Mouse (Mus musculus) midbrain, embryonic 13.5 days (tissue): ENCODE measurements at regions not wholly inside any gene's neighbourhood (a gene's known extent, or its start where the extent isn't known, plus 50 kb on each side); places are given as distances from the start of the nearest gene placed in this dataset.

Experiments used
- ATAC-seq: fragments of 200-750 bp; cut with Nextera tagmentation; 2 replicates; pipeline ENCODE4 v1.8.0; 2017; ENCODE audit warnings: mild to moderate bottlenecking, moderate TSS enrichment, moderate library complexity
- H3K27ac ChIP-seq: fragments of 300-500 bp; sonication (generic); 2 replicates; pipeline ENCODE4 v1.5.1; 2015; ENCODE audit warnings: inconsistent platforms, mild to moderate bottlenecking, moderate library complexity
- H3K27me3 ChIP-seq: fragments of 300-500 bp; sonication (generic); 2 replicates; pipeline ENCODE4 v1.6.1; 2015; ENCODE audit warnings: mild to moderate bottlenecking, inconsistent platforms
- H3K36me3 ChIP-seq: fragments of 300-500 bp; sonication (generic); 2 replicates; pipeline ENCODE4 v1.6.1; 2015; ENCODE audit warnings: mild to moderate bottlenecking, inconsistent platforms
- H3K4me1 ChIP-seq: fragments of 300-500 bp; sonication (generic); replicated peaks from 2 replicates; pipeline ENCODE4 v1.6.1; 2015; ENCODE audit warnings: inconsistent platforms
- H3K4me2 ChIP-seq: fragments of 300-500 bp; sonication (generic); replicated peaks from 2 replicates; pipeline ENCODE4 v1.6.1; 2015; ENCODE audit warnings: moderate library complexity, mild to moderate bottlenecking, inconsistent platforms
- H3K4me3 ChIP-seq: fragments of 300-500 bp; sonication (generic); replicated peaks from 2 replicates; pipeline ENCODE4 v1.5.1; 2015; ENCODE audit warnings: mild to moderate bottlenecking, inconsistent platforms
- H3K9ac ChIP-seq: fragments of 300-500 bp; sonication (generic); replicated peaks from 2 replicates; pipeline ENCODE4 v1.6.1; 2015; ENCODE audit warnings: mild to moderate bottlenecking, inconsistent platforms
- H3K9me3 ChIP-seq: fragments of 300-500 bp; sonication (generic); 2 replicates; pipeline ENCODE4 v1.6.1; 2016; ENCODE audit warnings: mild to moderate bottlenecking, inconsistent platforms
- WGBS: fragments of 180-500 bp; shearing (Covaris S2); methylation state at CpG from one replicate; pipeline ENCODE4 v1.1.7; 2015; 5-methylcytosine and 5-hydroxymethylcytosine counted together

GRCm38 (mm10) chr13:44609606-44610005, 119.7 kb upstream of the Jarid2 start:
- 94% methylated on average over 5 of the region's 5 CpGs for WGBS
- no peak overlapping the region for H3K9ac ChIP-seq
- no peak overlapping the region for H3K4me2 ChIP-seq
- H3K27ac ChIP-seq: no peak overlapping the region
- no peak overlapping the region for H3K4me3 ChIP-seq
- no peaks in the 10 kb centered on the region for H3K36me3 ChIP-seq
- no peaks in the 10 kb centered on the region for H3K9me3 ChIP-seq
- no peaks in the 10 kb centered on the region; the same call in 1 of the 2 replicates for H3K27me3 ChIP-seq
- ATAC-seq: no peak
- no peaks in the 10 kb centered on the region for H3K4me1 ChIP-seq

- no peaks in the 10 kb centered on the region for H3K36me3 ChIP-seq
- ATAC-seq: no peak
- H3K4me3 ChIP-seq: no peak overlapping the region
- no peak overlapping the region for H3K9ac ChIP-seq
- 84% methylated on average over 8 of the region's 8 CpGs for WGBS
- no peaks in the 10 kb centered on the region for H3K4me1 ChIP-seq
- no peaks in the 10 kb centered on the region; the same call in 1 of the 2 replicates for H3K27me3 ChIP-seq
- no peak overlapping the region for H3K27ac ChIP-seq
- no peak overlapping the region for H3K4me2 ChIP-seq
- H3K9me3 ChIP-seq: no peaks in the 10 kb centered on the region
These were observed 113.6 kb upstream of the Jarid2 start for GRCm38 (mm10) chr13:44615696-44616095.

DNA sequence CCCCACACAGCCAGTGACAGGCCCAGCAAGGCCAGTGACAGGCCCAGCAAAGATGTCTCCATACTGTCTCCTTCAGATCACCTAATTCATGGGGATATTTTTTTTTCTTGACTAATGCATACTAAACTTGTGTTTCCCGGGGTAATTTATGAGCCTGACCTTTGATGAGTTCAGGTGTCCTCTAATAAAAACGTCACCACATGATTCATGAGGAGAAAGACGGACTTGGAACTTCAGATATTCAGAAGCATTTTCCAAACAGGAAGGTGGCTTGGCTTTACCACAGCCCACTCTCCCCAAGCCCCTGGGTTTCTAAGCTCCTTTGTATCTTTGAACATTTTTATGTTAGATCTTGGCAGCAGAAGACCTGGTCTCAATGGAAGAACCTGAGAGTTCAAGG, 110.9 kb upstream of the Jarid2 start:
- Histone ChIP-seq H3K4me1 (peaks cover 11% of the 10 kb centered on the region), H3K4me3 (no peak overlapping the region), H3K27ac (no peak overlapping the region), H3K27me3 (no peaks in the 10 kb centered on the region), H3K4me2 (no peak overlapping the region), H3K9me3 (no peaks in the 10 kb centered on the region), H3K9ac (no peak overlapping the region), H3K36me3 (no peaks in the 10 kb centered on the region)
- 88% methylated on average over 3 of the region's 3 CpGs for WGBS
- no peak for ATAC-seq

- H3K4me2 ChIP-seq: no peak overlapping the region
- no peaks in the 10 kb centered on the region for H3K36me3 ChIP-seq
- H3K9me3 ChIP-seq: no peaks in the 10 kb centered on the region
- 30% methylated on average over 12 of the region's 12 CpGs for WGBS
- no peak overlapping the region for H3K4me3 ChIP-seq
- 0 out of 2 replicates have a peak, but pooled peaks cover 2% of the 10 kb centered on the region for H3K27me3 ChIP-seq
- H3K9ac ChIP-seq: no peak overlapping the region
- H3K4me1 ChIP-seq: peaks cover 20% of the 10 kb centered on the region
- no peak overlapping the region for H3K27ac ChIP-seq
- ATAC-seq: peak; percentile 45; the same call in 1 of the 2 replicates
These were observed 106.5 kb upstream of the Jarid2 start for GRCm38 (mm10) chr13:44622661-44623355.

- Histone ChIP-seq H3K4me2 (no peak overlapping the region), H3K9me3 (no peaks in the 10 kb centered on the region), H3K36me3 (no peaks in the 10 kb centered on the region), H3K4me3 (no peak overlapping the region), H3K9ac (no peak overlapping the region), H3K4me1 (peaks cover 20% of the 10 kb centered on the region), H3K27me3 (0 out of 2 replicates have a peak, but pooled peaks cover 2% of the 10 kb centered on the region), H3K27ac (no peak overlapping the region)
- 46% methylated on average over 13 of the region's 13 CpGs for WGBS
- no peak for ATAC-seq
These were observed 104.6 kb upstream of the Jarid2 start for GRCm38 (mm10) chr13:44624716-44625115.

- 70% methylated on average over 7 of the region's 7 CpGs for WGBS
- Histone ChIP-seq H3K36me3 (no peaks in the 10 kb centered on the region), H3K4me1 (peaks cover 20% of the 10 kb centered on the region), H3K9me3 (no peaks in the 10 kb centered on the region), H3K4me3 (no peak overlapping the region), H3K27me3 (0 out of 2 replicates have a peak, but pooled peaks cover 2% of the 10 kb centered on the region), H3K4me2 (no peak overlapping the region), H3K27ac (no peak overlapping the region), H3K9ac (no peak overlapping the region)
- ATAC-seq: no peak
These were observed 103.5 kb upstream of the Jarid2 start for GRCm38 (mm10) chr13:44625792-44626191.

- Histone ChIP-seq H3K4me2 (no peak overlapping the region), H3K9ac (no peak overlapping the region), H3K4me3 (no peak overlapping the region), H3K36me3 (no peaks in the 10 kb centered on the region), H3K9me3 (no peaks in the 10 kb centered on the region), H3K27me3 (0 out of 2 replicates have a peak, but pooled peaks cover 2% of the 10 kb centered on the region), H3K27ac (no peak overlapping the region), H3K4me1 (peaks cover 20% of the 10 kb centered on the region)
- WGBS: 53% methylated on average over 11 of the region's 11 CpGs
- no peak for ATAC-seq
These were observed 102.5 kb upstream of the Jarid2 start for GRCm38 (mm10) chr13:44626806-44627205.

GRCm38 (mm10) chr13:44630061-44630460, 99.2 kb upstream of the Jarid2 start:
- no peaks in the 10 kb centered on the region for H3K36me3 ChIP-seq
- WGBS: 70% methylated on average over 6 of the region's 6 CpGs
- no peak for ATAC-seq

GRCm38 (mm10) chr13:44634616-44635015, 94.7 kb upstream of the Jarid2 start:
- 10% methylated on average over 11 of the region's 11 CpGs for WGBS

More at GRCm38 (mm10) chr13:44630061-44630460, 99.2 kb upstream of the Jarid2 start:
- Histone ChIP-seq H3K4me1 (peaks cover 9% of the 10 kb centered on the region), H3K4me3 (no peak overlapping the region), H3K27ac (no peak overlapping the region), H3K9me3 (no peaks in the 10 kb centered on the region), H3K9ac (no peak overlapping the region), H3K27me3 (0 out of 2 replicates have a peak, but pooled peaks cover 7% of the 10 kb centered on the region), H3K4me2 (no peak overlapping the region)

DNA sequence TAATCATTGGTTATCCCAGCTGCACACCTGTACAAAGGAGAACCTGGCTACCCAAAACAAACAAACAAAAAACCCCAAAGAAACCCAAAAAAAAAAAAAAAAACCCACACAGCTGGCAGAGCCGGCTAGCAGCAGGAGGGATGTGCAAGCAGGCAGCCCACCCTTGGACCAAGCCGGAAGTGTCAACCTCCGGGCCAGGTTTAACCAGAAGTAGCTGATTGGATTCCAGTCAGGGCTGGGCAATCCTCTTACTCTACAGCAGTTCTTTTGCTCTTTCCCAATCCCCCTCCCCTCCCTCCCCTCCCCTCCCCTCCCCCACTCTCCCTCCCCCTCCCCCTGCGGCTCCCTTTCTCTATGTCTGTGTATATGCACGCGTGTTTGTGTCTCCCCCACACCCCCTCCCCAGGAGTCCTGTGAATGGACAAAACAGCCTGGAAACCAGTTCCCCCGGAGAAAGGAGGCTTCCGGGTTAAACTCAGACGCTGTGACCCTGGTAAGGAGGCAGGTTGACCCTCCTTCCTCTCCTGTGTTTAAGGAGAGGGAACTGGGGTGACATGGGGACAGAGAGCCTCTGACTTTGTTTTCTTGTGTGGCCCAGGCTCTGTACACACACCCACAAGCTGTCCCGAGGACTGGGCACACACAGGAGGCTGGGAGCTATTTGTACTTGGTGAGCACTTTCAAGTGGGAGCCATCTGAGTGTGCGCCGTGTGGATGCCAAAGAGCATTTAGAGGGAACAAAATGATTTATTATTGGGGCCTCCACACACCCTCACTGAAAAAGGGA, 93.9 kb upstream of the Jarid2 start:
- peak; percentile 65; the same call in 1 of the 2 replicates for ATAC-seq
- peaks cover 15% of the 10 kb centered on the region for H3K4me1 ChIP-seq
- H3K4me3 ChIP-seq: peak overlapping the region; percentile 12; the same call in 1 of the 2 replicates
- no peak overlapping the region for H3K27ac ChIP-seq
- H3K36me3 ChIP-seq: no peaks in the 10 kb centered on the region
- H3K4me2 ChIP-seq: peak overlapping the region; percentile 43
- H3K9me3 ChIP-seq: no peaks in the 10 kb centered on the region
- WGBS: 6% methylated on average over 11 of the region's 12 CpGs
- no peak overlapping the region for H3K9ac ChIP-seq
- peaks cover 4% of the 10 kb centered on the region; the same call in 1 of the 2 replicates for H3K27me3 ChIP-seq

More at GRCm38 (mm10) chr13:44634616-44635015, 94.7 kb upstream of the Jarid2 start:
- Histone ChIP-seq H3K9ac (no peak overlapping the region), H3K4me1 (peaks cover 15% of the 10 kb centered on the region), H3K27me3 (peaks cover 4% of the 10 kb centered on the region; the same call in 1 of the 2 replicates), H3K9me3 (no peaks in the 10 kb centered on the region), H3K27ac (no peak overlapping the region), H3K4me3 (no peak overlapping the region), H3K36me3 (no peaks in the 10 kb centered on the region), H3K4me2 (peak overlapping the region; percentile 43)
- ATAC-seq: no peak

- peaks cover 4% of the 10 kb centered on the region; the same call in 1 of the 2 replicates for H3K27me3 ChIP-seq
- H3K27ac ChIP-seq: no peak overlapping the region
- ATAC-seq: no peak
- no peak overlapping the region for H3K9ac ChIP-seq
- H3K9me3 ChIP-seq: no peaks in the 10 kb centered on the region
- no peaks in the 10 kb centered on the region for H3K36me3 ChIP-seq
- 9% methylated on average over 2 of the region's 2 CpGs for WGBS
- no peak overlapping the region for H3K4me3 ChIP-seq
- H3K4me2 ChIP-seq: no peak overlapping the region
- H3K4me1 ChIP-seq: peaks cover 15% of the 10 kb centered on the region
These were observed 93.3 kb upstream of the Jarid2 start for GRCm38 (mm10) chr13:44636008-44636335.

DNA sequence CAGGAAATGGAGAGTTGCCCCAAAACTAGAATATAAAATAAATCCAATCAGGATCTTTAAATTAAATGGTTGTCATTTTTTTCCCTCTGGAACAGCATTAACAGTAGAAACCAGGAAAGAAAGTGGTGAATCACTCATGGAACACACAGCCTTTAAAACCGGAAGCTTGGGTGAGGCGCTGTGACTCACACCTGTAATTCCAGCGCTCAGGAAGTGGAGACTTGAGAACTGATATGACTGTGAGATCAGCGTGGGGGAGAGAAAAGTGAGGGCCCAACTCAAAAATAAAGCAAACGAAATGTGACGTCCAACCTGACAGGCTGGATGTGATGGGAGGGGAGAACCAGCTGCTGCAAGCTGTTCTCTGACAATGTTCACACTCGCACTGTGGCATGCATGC, 86.9 kb upstream of the Jarid2 start:
- Histone ChIP-seq H3K4me1 (no peaks in the 10 kb centered on the region), H3K36me3 (no peaks in the 10 kb centered on the region), H3K9ac (no peak overlapping the region), H3K27me3 (no peaks in the 10 kb centered on the region), H3K4me2 (no peak overlapping the region), H3K9me3 (no peaks in the 10 kb centered on the region), H3K27ac (no peak overlapping the region), H3K4me3 (no peak overlapping the region)
- no peak for ATAC-seq
- 94% methylated on average over 7 of the region's 7 CpGs for WGBS
